In genomic region chr13:44896211-44896610, GRCm38 (mm10) we compare ENCODE assay signal across 18 mouse cellular contexts.
"Had no signal": no experiment of that assay in that cellular context is flagged by ENCODE, and none has a peak within 500 bp of the region (broad histone marks: within the 10 kb centered on the region; RNA-seq: fewer than 3 reads in every experiment).

No protein-coding gene starts in this region.

- DNase-seq: lung, adult 18-20 months; lung, embryonic 14.5 days; lung, postnatal 10 days; lung, postnatal 4 days; retina, postnatal 1 day; right cerebral cortex, adult 18-20 months; right cerebral cortex, postnatal 25 days; right cerebral cortex, postnatal 4 days; spleen, adult 18-20 months; thymus, adult 18-20 months; thymus, postnatal 14 days; thymus, postnatal 36 days had no signal

- ATAC-seq: midbrain, embryonic 13.5 days; midbrain, embryonic 16.5 days had no signal

- H3K27ac ChIP-seq: midbrain, embryonic 10.5 days; midbrain, embryonic 13.5 days; neural tube, embryonic 13.5 days; neural tube, embryonic 15.5 days had no signal

- H3K27me3 ChIP-seq: midbrain, embryonic 13.5 days; neural tube, embryonic 13.5 days; neural tube, embryonic 15.5 days had no signal

- H3K4me3 ChIP-seq: midbrain, embryonic 10.5 days; midbrain, embryonic 13.5 days; myocyte; neural tube, embryonic 13.5 days; neural tube, embryonic 15.5 days had no signal
